9 mouse cellular contexts compared by ENCODE assay signal in genomic region chr7:129778842-129779421, GRCm38 (mm10).
A peak's percentile ranks its signal among the peaks of the same experiment; 100 is the strongest.
DNase-seq lines count a peak whose midpoint lies in the region; ATAC-seq lines count a peak whose summit lies in the region.
"Had no signal": no experiment of that assay in that cellular context is flagged by ENCODE, and none has a peak within 500 bp of the region (broad histone marks: within the 10 kb centered on the region; RNA-seq: fewer than 3 reads in every experiment).

No protein-coding gene starts in this region.

- no peak overlapping the region for H3K9ac ChIP-seq in hindbrain, embryonic 11.5 days (ENCODE audit: low read depth, low read length)
- H3K9ac ChIP-seq: liver, embryonic 14.5 days had no signal

- H3K27ac ChIP-seq in hindbrain, embryonic 11.5 days (ENCODE audit: low read depth, low read length), result no peak overlapping the region
- H3K27ac ChIP-seq: liver, embryonic 14.5 days had no signal

- H3K4me1 ChIP-seq in hindbrain, embryonic 11.5 days (replicated peaks; ENCODE audit: control insufficient read depth, insufficient read depth, low read length), result peaks cover 12% of the 10 kb centered on the region; the same call in 1 of the 2 replicates

- H3K4me2 ChIP-seq in hindbrain, embryonic 11.5 days (replicated peaks; ENCODE audit: low read depth, low read length), result no peak overlapping the region

- no peak overlapping the region for H3K4me3 ChIP-seq in hindbrain, embryonic 11.5 days (ENCODE audit: low read depth, low read length)

- 30% methylated on average over 13 of the region's 13 CpGs for WGBS in hindbrain, embryonic 11.5 days

- no peak for ATAC-seq in cerebellum, adult (ENCODE audit: insufficient number of reproducible peaks, low FRiP score, low TSS enrichment)
- peak; percentile 88 for ATAC-seq in hindbrain, embryonic 11.5 days (ENCODE audit: low FRiP score)

- H3K36me3 ChIP-seq in hindbrain, embryonic 11.5 days (ENCODE audit: control insufficient read depth, insufficient read depth, low read length), result no peaks in the 10 kb centered on the region

- H3K9me3 ChIP-seq in hindbrain, embryonic 11.5 days (ENCODE audit: control insufficient read depth, low read length), result no peaks in the 10 kb centered on the region

- intact Hi-C loops in left cerebral cortex, postnatal 36 days (cut with DNase I), result no loop called here

- DNase-seq in cerebellum, adult 8-10 months, result peak; percentile 16
- DNase-seq in hindbrain, embryonic 11.5 days (ENCODE audit: low spot score), result peak; percentile 36
- DNase-seq in left cerebral cortex, postnatal 36 days (ENCODE audit: low spot score in 2 of 2), result peak; percentile 25 to 34
- DNase-seq in right cerebral cortex, postnatal 25 days, result peak; percentile 23
- DNase-seq in testis, postnatal 10 days (ENCODE audit: low spot score), result no peak
- DNase-seq in kidney, adult 11 months, result no peak
- no peak for DNase-seq in spleen, postnatal 36 days (ENCODE audit: low spot score in 2 of 2)

- H3K27me3 ChIP-seq in hindbrain, embryonic 11.5 days (ENCODE audit: control insufficient read depth, insufficient read depth, low read length), result no peaks in the 10 kb centered on the region; the same call in 1 of the 2 replicates

Comparison
In these comparisons a context has a peak if more than half of its experiments do, and no peak if none do; other contexts are left out.
1. DNase-seq: peak in cerebellum, adult 8-10 months (single experiment), hindbrain, embryonic 11.5 days (single experiment), left cerebral cortex, postnatal 36 days (2 of 2) and right cerebral cortex, postnatal 25 days (single experiment); none in testis, postnatal 10 days (single experiment), kidney, adult 11 months (single experiment) and spleen, postnatal 36 days (0 of 2).